Mouse (Mus musculus) MEL (cell line): ENCODE data around the gene Sprn. TPM values are rescaled to one million over a fixed set of nuclear protein-coding genes. Genes with fewer than 3 reads are reported as not detected.

Source experiments
- DNase-seq: peaks from one replicate; pipeline ENCODE4 v3.0.0; 2011; ENCODE audit warnings: low read depth, low spot score
- H3K27ac ChIP-seq: 2 replicates; pipeline ENCODE4 v1.5.1; 2012; ENCODE audit warnings: low read depth, mild to moderate bottlenecking, control low read depth, low read length, moderate library complexity; ENCODE audit not compliant: control insufficient read depth
- H3K27me3 ChIP-seq, 2 experiments: fragments of 150-350 bp in 1 of 2; sonication (generic) in 1 of 2; 2 replicates each; pipeline ENCODE4 v1.6.1; 2012; ENCODE audit warnings: low read length in 2 of 2, mild to moderate bottlenecking in 2 of 2, improper control_type of control experiment in 1 of 2, moderate library complexity in 1 of 2; ENCODE audit not compliant: insufficient read depth in 2 of 2, control insufficient read depth in 1 of 2
- H3K36me3 ChIP-seq, 2 experiments: 2 replicates each; pipeline ENCODE4 v1.6.1; 2012 to 2014; ENCODE audit warnings: low read length in 2 of 2, improper control_type of control experiment in 1 of 2, inconsistent platforms in 1 of 2, mild to moderate bottlenecking in 1 of 2; ENCODE audit not compliant: insufficient read depth in 2 of 2, control insufficient read depth in 1 of 2
- H3K4me1 ChIP-seq, 2 experiments: fragments of 150-350 bp in 1 of 2; sonication (generic) in 1 of 2; 2 replicates each; pipeline ENCODE4 v1.6.1; 2012; ENCODE audit warnings: low read length in 2 of 2, improper control_type of control experiment in 1 of 2, mild to moderate bottlenecking in 1 of 2; ENCODE audit not compliant: insufficient read depth in 2 of 2, control insufficient read depth in 1 of 2
- H3K4me3 ChIP-seq, 2 experiments: fragments of 150-350 bp in 1 of 2; sonication (generic) in 1 of 2; 2 replicates each; pipeline ENCODE4 v1.5.1; 2012; ENCODE audit warnings: low read depth in 2 of 2, low read length in 2 of 2, mild to moderate bottlenecking in 2 of 2, moderate library complexity in 2 of 2, control low read depth in 1 of 2, improper control_type of control experiment in 1 of 2; ENCODE audit not compliant: control insufficient read depth in 1 of 2, insufficient read depth in 1 of 2
- H3K79me2 ChIP-seq: 2 replicates; pipeline ENCODE4 v1.6.1; 2012; ENCODE audit warnings: mild to moderate bottlenecking, low read length, moderate library complexity; ENCODE audit not compliant: control insufficient read depth, poor library complexity, insufficient read depth
- H3K9ac ChIP-seq: 2 replicates; pipeline ENCODE4 v1.6.1; 2012; ENCODE audit warnings: low read depth, mild to moderate bottlenecking, control low read depth, low read length, moderate library complexity; ENCODE audit not compliant: control insufficient read depth, poor library complexity, severe bottlenecking
- H3K9me3 ChIP-seq: fragments of 150-350 bp; sonication (generic); replicated peaks from 2 replicates; pipeline ENCODE4 v1.6.1; 2012; ENCODE audit warnings: mild to moderate bottlenecking, low read length, improper control_type of control experiment, moderate library complexity; ENCODE audit not compliant: insufficient read depth
- BHLHE40 ChIP-seq: IDR thresholded peaks from 2 replicates; pipeline ENCODE4 v1.6.1; 2012; ENCODE audit warnings: low read depth, mild to moderate bottlenecking, inconsistent platforms, low read length, improper control_type of control experiment, borderline replicate concordance
- CHD1 ChIP-seq: IDR thresholded peaks from 2 replicates; pipeline ENCODE4 v1.6.1; 2012; ENCODE audit warnings: low read depth, mild to moderate bottlenecking, inconsistent platforms, low read length, improper control_type of control experiment
- ELF1 ChIP-seq: IDR thresholded peaks from 2 replicates; pipeline ENCODE4 v1.6.1; 2014; ENCODE audit warnings: low read depth, mild to moderate bottlenecking, inconsistent platforms, low read length, improper control_type of control experiment, moderate library complexity
- ETS1 ChIP-seq: IDR thresholded peaks from 2 replicates; pipeline ENCODE4 v1.6.1; 2012; ENCODE audit warnings: low read depth, mild to moderate bottlenecking, inconsistent platforms, low read length, improper control_type of control experiment, moderate library complexity
- GABPA ChIP-seq: IDR thresholded peaks from 2 replicates; pipeline ENCODE4 v1.6.1; 2012; ENCODE audit warnings: low read depth, mild to moderate bottlenecking, inconsistent platforms, low read length, improper control_type of control experiment, moderate library complexity
- HCFC1 ChIP-seq: IDR thresholded peaks from 2 replicates; pipeline ENCODE4 v1.6.1; 2012; ENCODE audit warnings: low read depth, mild to moderate bottlenecking, inconsistent platforms, low read length, improper control_type of control experiment, moderate library complexity
- MAFK ChIP-seq: IDR thresholded peaks from 2 replicates; pipeline ENCODE4 v1.6.1; 2011; ENCODE audit warnings: low read depth, mild to moderate bottlenecking, low read length, improper control_type of control experiment, borderline replicate concordance
- MAX ChIP-seq: IDR thresholded peaks from 2 replicates; pipeline ENCODE4 v1.6.1; 2011; ENCODE audit warnings: low read length, improper control_type of control experiment
- MYC ChIP-seq: IDR thresholded peaks from 2 replicates; pipeline ENCODE4 v1.6.1; 2011; ENCODE audit warnings: low read depth, mild to moderate bottlenecking, low read length, improper control_type of control experiment, moderate library complexity
- NELFE ChIP-seq: IDR thresholded peaks from 2 replicates; pipeline ENCODE4 v1.6.1; 2011; ENCODE audit warnings: low read depth, low read length, improper control_type of control experiment
- POLR2AphosphoS5 ChIP-seq: IDR thresholded peaks from 2 replicates; pipeline ENCODE4 v1.6.1; 2012; ENCODE audit warnings: low read depth, borderline replicate concordance, mild to moderate bottlenecking, inconsistent platforms, low read length, moderate library complexity, mixed read lengths
- RCOR1 ChIP-seq: IDR thresholded peaks from 2 replicates; pipeline ENCODE4 v1.6.1; 2012; ENCODE audit warnings: low read depth, mild to moderate bottlenecking, inconsistent platforms, low read length, improper control_type of control experiment
- TAL1 ChIP-seq: IDR thresholded peaks from 2 replicates; pipeline ENCODE4 v1.6.1; 2012; ENCODE audit warnings: mild to moderate bottlenecking, inconsistent platforms, low read length, moderate library complexity, mixed read lengths
- TCF12 ChIP-seq: IDR thresholded peaks from 2 replicates; pipeline ENCODE4 v1.6.1; 2014; ENCODE audit warnings: low read depth, mild to moderate bottlenecking, inconsistent platforms, low read length, improper control_type of control experiment, moderate library complexity
- ZC3H11A ChIP-seq: IDR thresholded peaks from 2 replicates; pipeline ENCODE4 v1.6.1; 2012; ENCODE audit warnings: low read depth, mild to moderate bottlenecking, inconsistent platforms, low read length, improper control_type of control experiment
- ZKSCAN1 ChIP-seq: IDR thresholded peaks from 2 replicates; pipeline ENCODE4 v1.6.1; 2012; ENCODE audit warnings: low read depth, mild to moderate bottlenecking, inconsistent platforms, low read length, improper control_type of control experiment, moderate library complexity
- ZNF384 ChIP-seq: IDR thresholded peaks from 2 replicates; pipeline ENCODE4 v1.6.1; 2012; ENCODE audit warnings: low read depth, mild to moderate bottlenecking, inconsistent platforms, low read length, improper control_type of control experiment
- polyA plus RNA-seq, 2 experiments: library from polyadenylated mRNA; stranded (reverse) in 1 of 2; unstranded in 1 of 2; fragments of >175 nt in 1 of 2; fragments of >200 nt in 1 of 2; gene quantifications; 2 replicates each; pipeline versions ENCODE4 v1.2.1 to v1.2.4; 2012; ENCODE audit warnings: low replicate concordance in 2 of 2, low read depth in 1 of 2; ENCODE audit not compliant: insufficient read length in 2 of 2, insufficient read depth in 1 of 2, missing spikeins in 1 of 2
- total RNA-seq: library from RNA; depleted of rRNA; stranded (reverse); fragments of 300-350 nt; gene quantifications from 2 replicates; pipeline ENCODE4 v1.2.3, GENCODE M21; 2012

Sprn gene
- total and polyA plus RNA-seq, 3 experiments: not detected

DNA sequence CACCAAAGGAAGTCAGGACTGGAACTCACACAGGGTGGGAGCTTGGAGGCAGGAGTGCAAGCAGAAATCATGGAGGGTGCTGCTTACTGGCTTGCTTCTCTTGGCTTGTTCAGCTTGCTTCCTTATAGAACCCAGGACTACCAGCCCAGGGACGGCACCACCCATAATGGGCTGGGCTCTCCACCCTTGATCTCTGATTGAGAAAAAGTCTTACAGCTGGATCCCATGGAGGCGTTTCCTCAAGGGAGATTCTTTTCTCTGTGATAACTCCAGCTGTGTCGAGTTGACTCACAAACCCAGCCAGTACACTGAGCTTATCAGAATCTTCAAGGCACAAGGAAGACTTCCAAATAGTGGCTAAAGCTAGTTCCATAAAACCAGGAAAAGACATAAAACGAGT is 31.9 kb downstream of the Sprn start:
- Histone ChIP-seq H3K79me2 (no peaks in the 10 kb centered on the region), H3K9me3 (no peaks in the 10 kb centered on the region), H3K9ac (no peak overlapping the region), H3K27ac (no peak overlapping the region), H3K4me1 (no peaks in the 10 kb centered on the region; a peak in 1 of 4 replicates), H3K36me3 (no peaks in the 10 kb centered on the region; a peak in 1 of 4 replicates), H3K27me3 (no peaks in the 10 kb centered on the region), H3K4me3 (no peak overlapping the region)
- peak; percentile 47 for DNase-seq
- TF ChIP-seq BHLHE40 (no peak), GABPA (no peak), ETS1 (peak; percentile 25; the same call in 1 of the 2 replicates), NELFE (no peak), RCOR1 (no peak; the same call in 1 of the 2 replicates), HCFC1 (no peak), MAX (no peak), MAFK (no peak)

DNA sequence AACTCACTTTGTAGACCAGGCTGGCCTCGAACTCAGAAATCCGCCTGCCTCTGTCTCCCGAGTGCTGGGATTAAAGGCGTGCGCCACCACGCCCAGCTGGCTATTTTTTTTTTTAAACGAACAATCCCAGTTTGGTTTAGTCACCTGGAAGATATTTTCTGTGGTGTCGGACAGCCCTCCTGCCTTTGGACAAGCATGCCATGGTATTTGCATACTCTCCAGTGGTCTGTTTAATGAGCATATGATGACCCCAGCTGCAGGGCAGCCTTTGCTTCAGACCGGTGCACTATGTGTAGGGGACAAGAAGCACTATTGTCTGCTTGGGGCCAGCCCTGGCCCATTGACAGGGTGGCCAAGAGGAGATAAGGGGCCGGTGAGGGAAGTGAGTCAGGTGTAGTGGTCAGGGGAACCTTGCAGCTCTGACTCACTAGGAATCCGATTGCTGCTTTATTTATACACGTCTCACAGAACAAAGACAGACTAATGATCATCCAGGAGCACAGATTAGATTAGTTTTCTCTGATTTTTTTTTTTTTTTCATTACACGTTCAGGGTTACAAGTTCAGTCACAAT is 33.3 kb downstream of the Sprn start:
- Histone ChIP-seq H3K4me1 (peaks cover 5% of the 10 kb centered on the region in 2 experiments; a peak in 2 of 4 replicates), H3K9ac (no peak overlapping the region), H3K36me3 (peaks cover 0 to 2% of the 10 kb centered on the region in 2 experiments; a peak in 2 of 4 replicates), H3K4me3 (no peak overlapping the region), H3K9me3 (no peaks in the 10 kb centered on the region), H3K27ac (no peak overlapping the region), H3K79me2 (no peaks in the 10 kb centered on the region), H3K27me3 (no peaks in the 10 kb centered on the region)
- no peak for TF ChIP-seq ZKSCAN1
- no peak for TF ChIP-seq TCF12
- no peak for TF ChIP-seq MYC
- DNase-seq: no peak

DNA sequence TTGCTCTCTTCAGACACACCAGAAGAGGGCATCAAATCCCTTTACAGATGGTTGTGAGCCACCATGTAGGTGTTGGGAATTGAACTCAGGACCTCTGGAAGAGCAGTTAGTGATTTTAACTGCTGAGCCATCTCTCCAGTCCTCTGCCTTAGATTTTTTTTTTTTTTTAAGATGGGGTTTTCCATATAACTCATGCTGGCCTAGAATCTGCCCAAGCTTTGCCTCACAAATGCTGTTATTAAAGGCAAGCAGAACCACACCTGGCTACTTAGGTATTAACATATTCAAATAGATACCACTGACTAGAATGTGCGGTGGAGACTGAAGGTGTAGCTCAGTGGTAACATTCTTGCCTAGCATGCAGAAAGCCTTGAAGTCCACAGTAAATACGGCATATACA is 34.2 kb downstream of the Sprn start:
- no peak overlapping the region for H3K27ac ChIP-seq
- DNase-seq: no peak
- peaks cover 3% of the 10 kb centered on the region for H3K79me2 ChIP-seq
- no peaks in the 10 kb centered on the region for H3K9me3 ChIP-seq
- H3K4me1 ChIP-seq: peaks cover 5% of the 10 kb centered on the region in 2 experiments; a peak in 3 of 4 replicates
- no peak overlapping the region for H3K4me3 ChIP-seq
- no peak overlapping the region for H3K9ac ChIP-seq
- H3K36me3 ChIP-seq: peaks cover 0 to 2% of the 10 kb centered on the region in 2 experiments; a peak in 2 of 4 replicates
- H3K27me3 ChIP-seq: no peaks in the 10 kb centered on the region
- TF ChIP-seq CHD1: no peak
- TF ChIP-seq TCF12: no peak
- no peak for TF ChIP-seq ZC3H11A
- no peak for TF ChIP-seq POLR2AphosphoS5
- no peak for TF ChIP-seq ELF1
- TF ChIP-seq MAX: no peak
- TF ChIP-seq BHLHE40: no peak
- TF ChIP-seq ZNF384: no peak
- no peak for TF ChIP-seq TAL1
